Mouse (Mus musculus): ENCODE measurements around the gene Kif2a. TPM values are rescaled to one million over a fixed set of nuclear protein-coding genes. Genes with fewer than 3 reads are reported as not detected.
"Not testable (repeated sequence)": the region's sequence is repeated elsewhere in the genome, so short reads cannot be mapped to it uniquely, and the experiment has no call there.

The Kif2a gene
- total RNA-seq, 2 experiments from 2014 or later = 194 to 216 TPM

DNA sequence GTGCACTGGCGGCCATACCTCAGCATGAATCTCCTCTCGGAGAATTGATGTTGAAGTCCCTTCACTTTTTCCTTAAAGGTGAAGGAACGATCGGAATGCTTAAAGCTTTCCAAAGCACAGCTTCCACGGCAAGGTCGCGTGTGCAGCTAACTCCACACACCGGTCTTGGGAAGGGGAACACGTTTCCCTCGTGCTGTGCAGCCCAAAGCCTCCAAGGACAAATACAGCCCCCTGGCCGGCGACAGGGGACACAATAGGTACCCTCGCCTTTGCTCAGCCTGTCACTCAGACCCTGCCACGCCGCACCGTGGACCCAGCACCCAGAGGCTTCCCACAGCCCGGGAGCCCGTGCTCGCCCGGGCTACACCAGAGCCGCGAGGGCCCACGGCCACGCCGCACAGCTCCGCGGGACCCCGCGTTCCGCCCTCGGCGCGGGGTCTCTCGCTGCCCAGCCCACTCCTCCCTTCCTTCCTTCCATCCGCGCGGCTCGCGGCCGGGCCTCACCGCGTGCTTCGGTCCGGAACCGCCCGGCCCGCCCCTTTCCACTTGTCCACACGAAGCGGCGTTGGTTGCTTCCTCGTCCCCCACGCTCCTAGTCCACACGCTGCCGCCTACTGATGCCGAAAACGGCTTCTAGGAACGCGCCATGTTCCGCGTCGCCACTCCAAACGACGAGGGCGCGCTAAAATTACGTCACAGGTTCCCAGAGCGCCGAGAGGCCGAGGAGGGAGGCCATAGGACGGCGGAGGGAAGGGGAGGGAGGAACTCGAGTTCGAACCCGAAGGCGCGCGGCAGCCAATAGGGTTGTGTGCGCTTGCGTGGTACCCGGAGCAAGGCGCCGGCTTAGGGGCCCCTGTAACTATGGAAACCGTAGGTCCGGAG lies 85.4 kb downstream of the Kif2a start, which contains the start of gene Ipo11:
TSS of gene Ipo11 (minus strand) at position 703 of the 882 bp plus-strand sequence.
- intact Hi-C loops (cut with DNase I) = no loop called here
- DNase-seq = peak; percentile 94

GRCm38 (mm10) chr13:106935871-106936255 lies 86.1 kb downstream of the Kif2a start:
- intact Hi-C loops (cut with DNase I) = no loop called here
- DNase-seq = no peak

DNA sequence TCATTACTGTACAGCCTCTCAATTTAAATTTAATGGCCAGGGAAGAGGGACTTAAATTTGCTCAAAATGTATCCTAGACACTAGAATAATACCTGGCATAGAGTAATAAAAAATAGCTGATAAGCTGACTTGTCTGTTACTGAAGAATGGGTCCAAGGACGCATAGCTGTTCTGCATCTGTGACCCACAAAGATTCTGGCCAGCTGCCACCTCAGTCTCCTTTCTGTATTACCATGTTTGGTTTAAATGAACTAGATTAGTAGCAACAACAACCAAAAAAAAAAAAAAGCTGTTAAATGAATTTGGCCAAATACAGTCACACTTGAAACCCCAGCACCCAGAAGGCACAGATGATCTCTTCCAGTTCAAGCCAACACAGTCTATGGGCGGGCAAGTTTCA lies 92.7 kb downstream of the Kif2a start:
- intact Hi-C loops (cut with DNase I) = no loop called here

DNA sequence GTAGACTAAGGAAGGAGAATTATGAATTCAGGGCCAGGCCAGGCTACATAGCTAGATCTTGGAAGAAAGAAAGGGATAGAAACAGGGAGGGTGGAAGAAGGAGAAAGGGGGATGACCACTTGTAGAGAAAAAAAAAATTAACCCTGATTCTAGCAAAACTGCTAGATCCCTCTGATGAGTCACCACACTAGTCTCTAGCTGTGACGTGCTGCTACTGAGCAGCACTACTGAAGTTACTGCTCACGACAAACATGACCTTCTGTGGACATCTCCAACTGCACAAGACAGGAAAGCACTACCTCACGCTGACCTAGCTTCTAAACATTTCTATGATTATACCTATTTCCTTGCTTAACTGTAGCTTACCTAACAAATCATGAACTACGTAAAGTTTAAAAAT lies 93.6 kb downstream of the Kif2a start:
- intact Hi-C loops (cut with DNase I) = no loop called here
- DNase-seq = no peak

More for the DNA sequence above, 92.7 kb downstream of the Kif2a start:
- DNase-seq = no peak

DNA sequence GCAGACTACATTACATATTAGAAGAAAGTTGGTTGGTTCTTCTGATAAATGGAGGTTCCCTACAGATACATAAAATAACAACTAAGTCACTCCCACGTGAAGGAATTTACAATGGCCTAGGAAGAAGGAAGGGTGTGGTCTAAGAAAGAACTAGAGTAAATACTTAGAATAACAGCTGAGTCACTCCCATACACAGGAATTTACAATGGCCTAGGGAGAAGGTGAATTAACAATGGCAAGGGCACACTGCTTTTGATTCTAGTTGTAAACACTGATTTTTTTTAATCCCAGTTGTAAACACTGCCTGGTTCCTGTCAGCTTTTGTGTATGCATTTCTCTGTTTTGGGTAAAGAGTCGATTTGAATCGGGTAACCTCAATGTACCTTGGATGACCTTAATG lies 96.0 kb downstream of the Kif2a start:
- DNase-seq; intact Hi-C loops (cut with DNase I): not testable (repeated sequence)

DNA sequence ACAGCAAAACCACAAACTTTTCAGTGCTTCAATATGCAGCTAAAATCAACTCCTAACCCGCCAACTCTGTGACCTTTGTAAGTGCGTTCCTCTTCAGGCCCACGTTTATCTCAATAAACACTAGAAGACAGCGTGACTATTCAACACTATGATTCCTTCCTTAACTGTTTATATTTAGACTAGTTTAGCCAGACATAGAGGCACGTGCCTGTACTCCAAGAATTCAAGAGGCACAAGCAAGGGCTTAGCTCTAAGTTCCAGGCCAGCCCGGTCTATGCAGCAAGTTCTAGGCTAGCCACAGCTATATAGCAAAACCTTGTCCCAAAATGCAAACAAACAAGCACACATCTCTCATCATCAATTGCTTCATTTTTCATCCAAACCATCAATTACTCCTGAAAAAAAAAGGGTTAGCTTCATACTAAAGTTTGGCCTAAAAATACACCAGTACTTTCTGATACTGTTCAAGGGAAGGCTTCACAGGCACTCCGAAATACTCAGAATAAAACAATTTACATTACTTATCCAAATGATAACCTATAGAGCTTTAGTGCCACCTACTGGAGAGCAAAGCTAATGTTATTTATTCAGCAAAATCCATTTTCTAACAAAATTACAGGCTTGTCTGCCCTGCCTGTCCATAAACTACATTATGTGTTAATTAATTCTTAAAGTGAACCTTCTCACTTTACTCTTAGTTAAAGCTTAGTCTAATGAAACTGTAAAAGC lies 103.4 kb downstream of the Kif2a start:
- no peak for DNase-seq
- intact Hi-C loops (cut with DNase I) = loop anchor here (5.0 kb wide), 1 partner anchor 1476 kb away; the partner anchor contains the start of gene Htr1a

GRCm38 (mm10) chr13:106913125-106913736 lies 108.7 kb downstream of the Kif2a start:
- DNase-seq = no peak
- intact Hi-C loops (cut with DNase I) = no loop called here

- intact Hi-C loops (cut with DNase I) = no loop called here
- no peak for DNase-seq
Measured at GRCm38 (mm10) chr13:106910096-106910495, 111.8 kb downstream of the Kif2a start.

Other genes with a start within 250 kb of the Kif2a start
- gene Ipo11, start 85.2 kb downstream of the Kif2a start, total RNA-seq (2021) = 10 to 100 TPM; 61.4 to 70.6 TPM
- gene Dimt1, start 75.0 kb downstream of the Kif2a start, total RNA-seq (2021) = 10 to 100 TPM; 20.7 to 25.3 TPM